Mouse (Mus musculus) cerebellum, postnatal 14 days (tissue): ENCODE results near the gene Mmrn2.

Experiments
- DNase-seq, 2 experiments: peaks; one replicate each; pipeline ENCODE4 v3.0.0; 2021; ENCODE audit warnings: mixed read lengths in 2 of 2

Gene Mmrn2

GRCm38 (mm10) chr14:34375415-34375904 is at the start of gene Mmrn2:
TSS of gene Mmrn2 (plus strand) at chr14:34375465.
- DNase-seq = no peak

GRCm38 (mm10) chr14:34326606-34327005 is 48.7 kb upstream of the Mmrn2 start:
- no peak for DNase-seq

DNA sequence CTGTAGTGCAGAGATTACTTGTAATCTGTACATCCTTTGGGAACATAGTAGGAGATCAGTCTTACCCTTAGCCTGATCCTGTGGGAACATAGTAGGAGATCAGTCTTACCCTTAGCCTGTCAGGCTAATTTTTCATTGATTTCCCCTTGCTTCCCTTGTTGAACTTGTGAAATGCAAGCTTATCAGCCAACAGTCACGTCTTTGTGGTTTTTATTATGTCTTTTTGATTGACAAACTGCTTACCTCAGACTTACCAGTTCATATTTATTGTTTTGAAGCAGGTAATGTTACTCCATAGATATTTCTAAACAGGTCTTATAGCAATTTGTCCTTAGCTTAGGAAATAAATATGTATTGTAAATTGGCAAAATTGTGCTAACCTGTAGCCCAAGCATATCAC is 47.6 kb upstream of the Mmrn2 start:
- DNase-seq = no peak

GRCm38 (mm10) chr14:34330657-34331158 is 44.6 kb upstream of the Mmrn2 start:
- no peak for DNase-seq

GRCm38 (mm10) chr14:34331886-34332285 is 43.4 kb upstream of the Mmrn2 start:
- peak in 1 of 2 experiments; percentile 25 for DNase-seq

DNA sequence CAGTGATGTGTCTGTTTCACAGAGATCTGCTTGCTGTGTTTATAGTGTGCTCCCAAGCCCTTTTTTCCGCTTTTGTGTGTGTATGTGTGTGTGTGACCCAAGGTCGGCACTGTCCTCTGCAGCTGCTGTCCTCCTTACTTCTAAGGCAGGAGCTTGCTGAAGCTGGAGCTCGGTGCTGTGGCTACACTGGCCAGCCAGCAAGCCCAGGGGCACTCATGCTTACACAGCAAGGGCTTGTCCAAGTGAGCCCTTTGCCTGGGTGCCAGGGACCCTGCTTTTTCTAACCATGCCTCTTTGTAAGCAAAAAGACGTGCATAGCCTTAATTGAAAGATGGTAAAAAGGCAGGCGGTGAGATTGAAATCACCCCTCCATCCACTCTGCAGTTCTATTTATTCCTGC is 42.8 kb upstream of the Mmrn2 start:
- DNase-seq = peak in 1 of 2 experiments; percentile 16

DNA sequence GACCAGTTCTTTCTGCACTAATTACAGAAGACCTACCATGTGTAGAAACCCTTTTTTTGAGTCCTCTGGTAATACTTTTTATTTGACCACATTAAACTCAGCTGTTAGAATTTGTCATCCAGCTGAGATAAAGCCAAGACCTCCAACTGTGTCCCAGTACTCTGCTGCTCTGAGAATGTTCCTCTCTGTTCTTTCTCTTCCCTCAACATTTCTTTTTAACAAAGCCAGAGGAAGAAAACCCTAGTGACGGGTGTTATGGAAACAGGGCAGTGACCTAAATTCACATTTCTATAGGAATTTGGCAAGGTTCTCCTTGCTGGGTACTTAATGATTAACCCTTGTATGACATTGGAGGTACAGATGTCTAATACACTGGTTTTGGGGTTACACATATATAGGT is 35.8 kb upstream of the Mmrn2 start:
- DNase-seq = no peak

- DNase-seq = no peak
Measured at GRCm38 (mm10) chr14:34341993-34342392, 33.3 kb upstream of the Mmrn2 start.

GRCm38 (mm10) chr14:34343078-34343477 is 32.2 kb upstream of the Mmrn2 start:
- DNase-seq = no peak

GRCm38 (mm10) chr14:34344361-34344760 is 30.9 kb upstream of the Mmrn2 start:
- DNase-seq = no peak

GRCm38 (mm10) chr14:34345771-34346566 is 29.3 kb upstream of the Mmrn2 start:
- DNase-seq = no peak

GRCm38 (mm10) chr14:34347084-34347483 is 28.2 kb upstream of the Mmrn2 start:
- no peak for DNase-seq

DNA sequence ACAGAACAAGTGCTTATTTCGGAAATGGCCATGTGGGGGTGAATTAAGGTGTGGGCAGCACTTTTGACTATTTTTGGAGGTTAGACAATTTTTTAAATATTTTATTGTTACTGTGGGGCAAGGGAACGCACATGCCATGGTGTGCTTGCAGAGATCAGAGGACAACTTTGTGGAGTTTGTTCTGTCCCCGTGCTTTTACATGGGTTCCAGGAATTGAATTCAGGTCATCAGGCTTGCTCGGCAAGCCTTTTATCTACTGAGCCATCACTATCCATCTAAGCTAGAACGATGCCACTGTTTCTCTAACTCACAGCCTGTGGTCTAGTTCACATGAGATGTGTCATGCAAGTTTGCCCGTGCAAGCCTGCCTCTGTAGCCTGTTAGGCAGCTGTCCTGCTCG is 27.0 kb upstream of the Mmrn2 start:
- no peak for DNase-seq

DNA sequence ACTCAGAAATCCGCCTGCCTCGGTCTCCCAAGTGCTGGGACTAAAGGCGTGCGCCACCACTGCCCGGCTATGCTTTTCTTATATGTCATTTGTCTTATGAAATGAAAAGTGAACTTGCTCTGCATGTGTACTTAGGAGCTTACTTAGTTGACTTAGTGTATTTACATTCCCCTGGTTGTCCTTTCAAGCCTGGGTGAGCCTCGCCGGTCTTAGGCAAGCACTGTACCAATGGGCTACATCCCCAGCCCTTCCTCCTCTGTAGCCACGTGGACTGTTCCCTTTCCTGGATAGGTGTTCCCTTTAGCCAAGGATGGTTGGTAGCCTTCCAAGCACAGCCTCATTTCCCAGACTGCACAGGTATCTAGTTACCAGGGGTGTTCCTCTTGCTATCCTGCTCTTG is 26.3 kb upstream of the Mmrn2 start:
- DNase-seq = no peak

DNA sequence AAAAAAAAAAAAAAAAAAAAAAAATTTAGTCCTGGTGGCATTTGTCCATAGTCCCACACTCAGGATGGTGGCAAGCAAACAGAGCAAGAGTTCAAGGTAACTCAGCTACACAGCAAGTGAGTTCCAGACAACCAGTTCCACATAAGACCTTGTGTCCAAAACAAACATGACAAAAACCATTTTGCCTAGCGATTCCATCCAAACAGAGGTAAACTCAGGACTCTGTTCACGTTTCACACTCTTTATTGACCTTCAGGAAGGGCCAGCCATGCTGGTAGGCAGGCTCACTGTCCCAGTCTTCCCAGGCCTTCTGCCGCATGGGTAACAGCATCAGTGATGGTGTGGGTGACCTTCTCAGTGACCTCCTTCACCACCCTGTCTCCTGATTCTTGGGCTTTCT is 23.6 kb upstream of the Mmrn2 start:
- DNase-seq = no peak

GRCm38 (mm10) chr14:34352523-34352922 is 22.7 kb upstream of the Mmrn2 start:
- DNase-seq = no peak

DNA sequence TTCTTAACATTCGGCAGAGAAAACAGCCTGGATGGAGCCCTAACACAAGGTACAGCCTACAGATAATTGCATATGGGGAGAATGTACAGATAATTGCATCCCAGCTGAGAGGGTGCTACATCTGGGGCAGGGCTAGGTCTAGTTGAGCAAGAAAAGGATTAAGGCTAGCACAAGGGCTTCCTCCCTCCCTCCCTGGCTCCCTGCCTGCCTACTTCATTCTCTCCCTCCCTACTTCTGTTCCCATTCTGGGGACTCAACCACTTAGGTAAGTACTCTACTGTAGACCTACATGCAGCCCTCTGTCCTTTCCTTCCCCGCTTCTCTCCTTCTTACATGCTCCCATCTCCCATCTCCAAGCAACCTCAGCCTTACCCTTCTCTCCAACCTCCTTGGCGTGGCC is 21.9 kb upstream of the Mmrn2 start:
- no peak for DNase-seq

DNA sequence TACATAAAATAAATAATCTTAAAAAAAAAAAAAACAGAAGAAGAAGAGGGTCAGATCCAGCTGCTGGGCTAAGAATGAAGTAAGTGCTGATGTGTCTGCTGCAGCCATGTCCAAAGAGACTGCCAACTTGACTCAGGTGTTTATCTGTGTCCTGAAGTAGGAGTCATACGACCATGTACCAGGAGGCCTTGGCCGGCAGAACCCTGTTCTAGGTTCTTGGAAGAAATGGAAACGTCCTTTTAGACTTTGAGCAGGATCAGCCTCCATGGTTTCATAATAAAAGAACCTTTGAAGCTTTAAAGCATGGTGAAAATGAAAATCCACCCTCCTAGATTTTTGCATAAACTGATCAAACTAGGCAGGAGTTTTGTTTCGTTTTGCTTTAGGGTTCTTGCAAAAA is 20.8 kb upstream of the Mmrn2 start:
- DNase-seq = no peak

GRCm38 (mm10) chr14:34355301-34355700 is 20.0 kb upstream of the Mmrn2 start, which contains the start of gene Fam25c:
TSS of gene Fam25c (minus strand) at chr14:34355433.
- no peak for DNase-seq

DNA sequence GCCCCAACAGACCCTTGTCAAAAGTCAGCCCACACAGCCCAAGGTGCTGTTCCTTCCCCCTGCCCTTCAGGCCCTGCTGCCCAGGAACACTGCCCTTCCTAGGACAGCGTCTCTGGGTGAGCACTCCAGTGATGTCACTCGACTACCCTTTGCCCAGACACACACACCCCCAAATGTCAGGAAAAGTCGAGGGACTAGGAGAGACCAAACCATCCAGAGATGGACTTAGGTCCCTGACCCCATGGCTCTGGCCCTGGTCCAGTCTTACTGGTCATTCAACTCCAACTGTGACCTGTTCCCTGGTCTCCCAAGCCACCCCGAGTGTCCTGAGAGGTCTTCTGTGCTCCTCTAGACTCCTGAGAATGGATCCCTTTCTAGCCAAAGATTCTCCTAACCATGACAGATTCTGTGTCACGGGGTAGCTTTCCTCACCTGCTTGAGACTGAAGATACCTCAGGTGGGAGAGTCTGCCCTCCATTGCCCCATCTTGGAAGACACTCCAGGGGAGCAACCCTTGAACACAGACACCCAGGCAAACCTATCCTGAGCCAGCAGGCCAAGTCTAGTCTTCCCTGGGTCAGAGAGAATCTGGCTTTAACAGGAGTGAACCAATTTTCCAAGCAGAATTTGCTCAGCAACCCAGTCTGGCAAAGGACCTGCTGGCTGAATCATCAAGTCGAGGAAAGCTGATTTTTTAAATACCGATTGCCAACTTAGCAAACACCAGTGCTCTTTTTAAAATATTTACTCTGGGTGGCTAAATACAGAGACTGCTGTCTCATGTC is 17.4 kb upstream of the Mmrn2 start:
- no peak for DNase-seq

- DNase-seq = no peak
Measured at GRCm38 (mm10) chr14:34359676-34360244, 15.5 kb upstream of the Mmrn2 start.

DNA sequence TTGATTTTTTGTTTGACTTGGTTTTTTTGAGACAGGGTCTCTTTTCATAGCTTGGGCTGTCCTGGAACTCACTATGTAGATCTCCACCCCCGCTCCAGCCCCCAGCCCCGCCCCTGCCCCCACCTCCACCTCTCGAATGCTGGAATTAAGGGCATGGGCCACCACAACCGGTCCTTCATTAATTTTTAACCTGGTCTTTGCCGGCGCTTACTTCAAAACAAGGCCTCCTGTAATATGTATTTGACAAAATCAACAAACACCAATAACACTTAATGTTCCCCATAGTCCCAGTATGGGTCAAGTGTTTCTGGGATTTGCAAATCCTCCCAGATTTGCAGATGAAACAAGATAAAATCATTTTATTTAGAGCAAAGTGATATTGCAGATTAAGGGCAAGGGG is 15.0 kb upstream of the Mmrn2 start:
- DNase-seq = no peak

GRCm38 (mm10) chr14:34362135-34362534 is 13.1 kb upstream of the Mmrn2 start:
- DNase-seq = no peak
